Comparison of ENCODE assay signal across 8 mouse cellular contexts in genomic region chr16:34114665-34115064, GRCm38 (mm10).
DNase-seq lines count a peak whose midpoint lies in the region; ATAC-seq lines count a peak whose summit lies in the region.

No protein-coding gene starts in this region.

- peak; percentile 46 for DNase-seq in liver
- peak; percentile 83 for DNase-seq in brain, adult 2 months (ENCODE audit: low read depth, low spot score)
- DNase-seq in hindbrain, embryonic 11.5 days (ENCODE audit: low spot score) = peak; percentile 86
- DNase-seq in layer of hippocampus, postnatal 25 days (ENCODE audit: extremely low spot score in 1 of 2, low spot score in 1 of 2) = peak; percentile 54 to 61
- DNase-seq in lung, postnatal 4 days = peak; percentile 41 to 71
- peak; percentile 77 to 84 for DNase-seq in right cerebral cortex, postnatal 10 days (ENCODE audit: low spot score in 2 of 2)

- no peaks in the 10 kb centered on the region for H3K9me3 ChIP-seq in liver, embryonic 12.5 days (replicated peaks)
- H3K9me3 ChIP-seq in hindbrain, embryonic 11.5 days (ENCODE audit: control insufficient read depth, low read length) = no peaks in the 10 kb centered on the region

- H3K27me3 ChIP-seq in liver, embryonic 12.5 days (replicated peaks) = peaks cover 11% of the 10 kb centered on the region; the same call in 1 of the 2 replicates
- no peaks in the 10 kb centered on the region for H3K27me3 ChIP-seq in hindbrain, embryonic 11.5 days (ENCODE audit: control insufficient read depth, insufficient read depth, low read length)

- H3K9ac ChIP-seq in liver, embryonic 12.5 days = no peak overlapping the region
- no peak overlapping the region for H3K9ac ChIP-seq in hindbrain, embryonic 11.5 days (ENCODE audit: low read depth, low read length)

- WGBS in liver, embryonic 12.5 days (ENCODE audit: insufficient replicate concordance) = 3% methylated on average over 3 of the region's 3 CpGs
- 4% methylated on average over 3 of the region's 3 CpGs for WGBS in hindbrain, embryonic 11.5 days

- ATAC-seq in liver, embryonic 12.5 days = no peak
- peak; percentile 74 for ATAC-seq in erythroid progenitor cell, adult 5-6 weeks (replicated peaks; ENCODE audit: low FRiP score, poor library complexity, severe bottlenecking)
- ATAC-seq in hindbrain, embryonic 11.5 days (ENCODE audit: low FRiP score) = peak; percentile 59; the same call in 1 of the 2 replicates

- H3K4me3 ChIP-seq in liver, embryonic 12.5 days = no peak overlapping the region
- no peak overlapping the region for H3K4me3 ChIP-seq in hindbrain, embryonic 11.5 days (ENCODE audit: low read depth, low read length)

- no peak overlapping the region for H3K27ac ChIP-seq in liver, embryonic 12.5 days
- no peak overlapping the region for H3K27ac ChIP-seq in hindbrain, embryonic 11.5 days (ENCODE audit: low read depth, low read length)

- H3K36me3 ChIP-seq in liver, embryonic 12.5 days = no peaks in the 10 kb centered on the region
- H3K36me3 ChIP-seq in hindbrain, embryonic 11.5 days (ENCODE audit: control insufficient read depth, insufficient read depth, low read length) = no peaks in the 10 kb centered on the region

- H3K4me2 ChIP-seq in liver, embryonic 12.5 days = no peak overlapping the region
- H3K4me2 ChIP-seq in hindbrain, embryonic 11.5 days (replicated peaks; ENCODE audit: low read depth, low read length) = no peak overlapping the region

- H3K4me1 ChIP-seq in liver, embryonic 12.5 days = peaks cover 6% of the 10 kb centered on the region; the same call in 1 of the 2 replicates
- H3K4me1 ChIP-seq in hindbrain, embryonic 11.5 days (replicated peaks; ENCODE audit: control insufficient read depth, insufficient read depth, low read length) = no peaks in the 10 kb centered on the region
